Mouse (Mus musculus) B cell, adult 2 months (primary cell): Measurements from ENCODE around the gene Cenpn.

Source experiments
- DNase-seq, 2 experiments: peaks; one replicate each; pipeline ENCODE4 v3.0.0; 2022

Cenpn gene

DNA sequence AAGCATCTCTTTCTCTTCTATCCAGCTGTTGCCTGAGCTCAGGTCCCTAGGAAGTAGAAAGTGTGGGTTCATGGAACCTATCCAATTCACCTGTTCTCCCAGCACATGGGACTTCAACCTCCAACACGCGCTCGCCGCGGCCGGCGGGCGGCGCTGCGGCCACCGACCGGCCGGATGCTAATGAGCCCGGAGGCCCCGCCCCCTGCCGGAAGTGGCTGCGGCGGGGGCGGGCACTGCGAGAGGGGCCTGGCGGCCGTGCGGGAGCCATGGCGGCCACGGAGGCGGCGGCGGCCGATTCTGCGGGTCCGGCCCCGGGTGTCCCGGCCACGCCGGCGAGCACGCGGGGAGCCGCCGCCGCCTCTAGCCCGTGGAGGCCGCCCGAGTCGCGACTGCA is 21.6 kb downstream of the Cenpn start, which contains the start of gene Atmin:
TSS of gene Atmin (plus strand) at position 233 of the 394 bp plus-strand sequence.
- DNase-seq, result peak; percentile 90 to 92

GRCm38 (mm10) chr8:116943555-116944384 is 22.2 kb downstream of the Cenpn start:
- DNase-seq, result peak; percentile 34 to 49

- no peak for DNase-seq
Measured at GRCm38 (mm10) chr8:116944385-116944696, 22.8 kb downstream of the Cenpn start.

DNA sequence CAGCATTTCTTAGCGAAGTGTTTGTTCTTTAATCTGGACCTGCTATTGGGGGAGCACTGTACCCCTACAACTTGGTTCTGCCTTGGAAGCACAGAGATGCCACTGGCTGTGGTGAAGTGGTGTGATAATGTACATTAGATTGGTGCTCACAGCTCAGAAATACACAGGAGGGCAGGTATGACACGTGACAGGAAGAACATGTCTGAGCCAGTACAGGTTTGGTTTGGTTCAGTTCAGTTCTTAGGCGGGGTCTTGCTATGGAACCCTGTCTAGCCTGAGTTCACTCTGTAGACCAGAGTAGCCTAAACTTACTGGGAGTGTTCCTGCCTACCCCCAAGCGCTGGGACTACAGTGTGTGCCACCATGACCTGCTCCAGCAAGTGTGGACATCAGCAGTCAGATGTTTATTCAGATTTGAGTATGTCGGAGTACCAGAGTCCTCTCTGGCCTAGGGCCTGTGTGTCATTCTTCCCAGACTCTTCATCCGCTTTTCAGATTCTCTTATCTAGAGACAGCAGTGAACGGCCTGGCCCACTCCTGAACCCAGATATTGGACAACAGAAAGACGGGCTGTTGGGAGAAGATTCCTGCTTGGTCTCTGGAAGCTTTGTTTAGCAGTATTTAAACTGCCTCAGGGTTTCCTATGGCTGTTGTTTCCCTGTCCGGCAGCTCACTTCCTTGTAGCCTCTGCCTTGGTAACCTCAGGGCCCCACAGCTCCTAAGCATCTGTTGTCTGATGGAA is 23.8 kb downstream of the Cenpn start:
- DNase-seq, result no peak

GRCm38 (mm10) chr8:116946268-116946838 is 24.8 kb downstream of the Cenpn start:
- peak; percentile 35 to 38 for DNase-seq

- DNase-seq, result no peak
Measured at GRCm38 (mm10) chr8:116946851-116947250, 25.3 kb downstream of the Cenpn start.

- DNase-seq, result peak; percentile 10 to 24
Measured at GRCm38 (mm10) chr8:116947589-116947988, 26.1 kb downstream of the Cenpn start.

GRCm38 (mm10) chr8:116951369-116951768 is 29.8 kb downstream of the Cenpn start:
- DNase-seq, result no peak

- no peak for DNase-seq
Measured at GRCm38 (mm10) chr8:116951778-116952177, 30.2 kb downstream of the Cenpn start.

- DNase-seq, result no peak
Measured at GRCm38 (mm10) chr8:116952428-116952827, 30.9 kb downstream of the Cenpn start.

DNA sequence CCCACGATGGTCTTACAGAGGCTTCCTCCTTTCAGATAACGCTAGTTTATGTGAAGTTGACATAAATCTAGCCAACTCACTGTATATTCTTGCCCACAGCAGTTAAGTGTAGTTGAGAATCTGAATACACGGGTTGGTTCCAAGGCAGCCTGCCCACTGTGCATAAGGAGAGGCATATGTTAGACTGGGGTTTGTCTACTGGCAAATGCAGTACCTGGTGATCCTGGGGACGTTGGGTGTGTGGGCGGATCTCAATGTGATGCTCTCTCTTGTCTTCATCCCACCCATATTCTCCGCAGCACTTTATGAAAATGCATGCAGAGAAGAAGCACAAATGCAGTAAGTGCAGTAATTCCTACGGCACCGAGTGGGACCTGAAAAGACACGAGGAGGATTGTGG is 32.9 kb downstream of the Cenpn start:
- no peak for DNase-seq

DNA sequence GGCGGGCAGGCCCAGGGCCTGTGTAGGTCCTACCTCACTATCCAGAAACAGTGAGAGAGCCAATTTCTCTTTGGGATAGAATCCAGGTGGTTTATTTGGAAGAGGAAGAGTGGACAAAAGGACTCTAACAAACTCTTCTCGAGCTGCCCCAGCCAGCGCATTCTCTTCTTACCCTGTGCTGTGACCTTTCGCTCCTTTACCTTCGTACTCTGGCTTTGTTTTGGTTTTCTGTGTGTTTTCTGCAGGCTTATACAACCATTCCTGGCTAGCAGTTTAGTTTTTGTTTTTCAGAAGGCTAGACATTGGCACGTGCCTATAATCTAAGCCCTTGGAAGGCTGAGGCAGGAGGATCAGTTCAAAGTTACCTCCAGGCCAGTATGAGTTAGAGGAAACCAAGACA is 48.0 kb downstream of the Cenpn start:
- DNase-seq, result no peak

DNA sequence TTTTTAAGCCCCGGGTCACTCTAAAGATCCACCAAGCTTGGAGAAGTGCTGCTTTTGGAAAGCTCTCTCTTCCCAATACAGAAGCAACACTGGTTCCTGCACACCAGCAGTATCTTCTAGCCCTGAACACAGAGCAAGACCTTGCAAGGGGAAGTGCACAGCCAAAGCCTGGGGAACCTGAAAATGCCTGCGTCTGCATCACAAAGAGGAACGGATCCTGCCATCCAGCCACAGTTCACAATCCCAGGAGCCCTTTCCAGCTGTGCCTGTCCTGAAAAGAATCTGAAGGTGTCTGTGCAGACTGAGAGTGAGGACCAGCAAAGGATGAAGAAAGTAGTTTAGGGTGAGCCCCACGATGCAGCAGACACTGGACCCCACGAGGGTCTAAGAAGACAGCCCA is 53.5 kb downstream of the Cenpn start:
- DNase-seq, result no peak

GRCm38 (mm10) chr8:116975606-116976005 is 54.1 kb downstream of the Cenpn start:
- DNase-seq, result no peak

DNA sequence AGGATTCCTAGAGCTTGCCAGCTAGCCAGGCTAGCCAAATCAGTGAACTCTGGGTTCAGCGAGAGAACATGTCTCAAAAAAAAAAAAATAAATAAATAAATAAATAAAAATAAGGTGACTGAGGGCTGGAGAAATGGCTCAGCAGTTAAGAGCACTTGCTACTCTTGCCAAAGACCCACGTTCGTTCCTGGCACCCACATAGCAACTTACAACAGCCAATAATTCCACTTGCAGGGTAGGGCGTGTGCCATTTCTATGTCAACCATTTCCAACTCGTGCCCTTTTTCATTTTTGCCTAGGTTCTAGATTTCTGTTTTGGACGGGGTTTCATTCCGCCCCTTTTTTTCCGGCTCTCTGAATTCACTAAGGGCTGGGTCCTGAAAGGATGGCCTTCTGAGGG is 56.5 kb downstream of the Cenpn start:
- no peak for DNase-seq

DNA sequence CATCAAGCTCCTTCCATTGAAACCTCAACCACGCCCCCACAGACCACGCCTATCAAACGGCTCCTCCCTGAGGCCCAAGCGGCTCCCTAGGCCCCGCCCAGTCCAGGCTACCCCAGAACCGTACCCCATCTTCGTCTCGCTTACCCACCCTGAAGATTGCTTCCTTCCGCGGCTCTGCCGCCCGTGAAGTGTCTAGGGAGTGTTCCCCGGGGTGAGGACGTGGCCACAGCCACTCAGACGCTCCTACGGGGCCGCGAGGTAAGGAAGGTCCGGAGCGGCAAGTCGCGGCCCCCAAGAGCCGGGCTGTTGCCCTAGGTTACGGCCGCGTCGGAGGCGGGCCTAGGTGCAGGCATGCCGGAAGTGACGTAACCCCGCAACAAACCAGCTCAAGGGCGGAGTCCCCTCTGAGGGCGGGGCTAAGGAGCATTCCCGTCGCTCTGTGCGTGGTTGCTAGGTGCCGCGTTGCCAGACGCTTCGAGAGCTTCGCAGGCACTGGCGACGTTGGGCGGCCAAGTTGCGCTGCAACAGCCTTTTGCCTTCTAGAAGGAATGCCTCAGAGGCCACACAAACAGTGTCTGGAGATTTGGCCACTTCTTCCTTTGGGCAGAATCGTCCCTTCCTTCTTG is 57.2 kb downstream of the Cenpn start, which contains the start of gene 1700030J22Rik:
TSS of gene 1700030J22Rik (minus strand) at position 329 of the 626 bp plus-strand sequence.
- peak; percentile 100 for DNase-seq

- DNase-seq, result peak; percentile 79 to 81
Measured at GRCm38 (mm10) chr8:116980117-116980516, 58.6 kb downstream of the Cenpn start.

GRCm38 (mm10) chr8:116989842-116990241 is 68.3 kb downstream of the Cenpn start:
- DNase-seq, result peak in 1 of 2 experiments; percentile 14
